Mouse (Mus musculus) macrophage (primary cell): ENCODE measurements at regions not wholly inside any gene's neighbourhood (a gene's known extent, or its start where the extent isn't known, plus 50 kb on each side); places are given as distances from the start of the nearest gene placed in this dataset.

Experiments used
- H3K27ac ChIP-seq: fragments of 350-480 bp; formaldehyde crosslinking; 2 replicates; pipeline ENCODE4 v1.9.0; 2021
- H3K36me3 ChIP-seq: fragments of 350-480 bp; formaldehyde crosslinking; 2 replicates; pipeline ENCODE4 v1.9.0; 2021; ENCODE audit errors: inconsistent target
- H3K4me3 ChIP-seq: fragments of 350-480 bp; formaldehyde crosslinking; 2 replicates; pipeline ENCODE4 v1.9.0; 2021; ENCODE audit errors: inconsistent target
- H3K79me2 ChIP-seq: fragments of 350-480 bp; formaldehyde crosslinking; 2 replicates; pipeline ENCODE4 v1.9.0; 2021; ENCODE audit errors: inconsistent target
- WGBS: methylation state at CpG from one replicate; pipeline ENCODE4 v1.1.7; 2026; ENCODE audit warnings: inconsistent platforms; ENCODE audit not compliant: missing documents; 5-methylcytosine and 5-hydroxymethylcytosine counted together

DNA sequence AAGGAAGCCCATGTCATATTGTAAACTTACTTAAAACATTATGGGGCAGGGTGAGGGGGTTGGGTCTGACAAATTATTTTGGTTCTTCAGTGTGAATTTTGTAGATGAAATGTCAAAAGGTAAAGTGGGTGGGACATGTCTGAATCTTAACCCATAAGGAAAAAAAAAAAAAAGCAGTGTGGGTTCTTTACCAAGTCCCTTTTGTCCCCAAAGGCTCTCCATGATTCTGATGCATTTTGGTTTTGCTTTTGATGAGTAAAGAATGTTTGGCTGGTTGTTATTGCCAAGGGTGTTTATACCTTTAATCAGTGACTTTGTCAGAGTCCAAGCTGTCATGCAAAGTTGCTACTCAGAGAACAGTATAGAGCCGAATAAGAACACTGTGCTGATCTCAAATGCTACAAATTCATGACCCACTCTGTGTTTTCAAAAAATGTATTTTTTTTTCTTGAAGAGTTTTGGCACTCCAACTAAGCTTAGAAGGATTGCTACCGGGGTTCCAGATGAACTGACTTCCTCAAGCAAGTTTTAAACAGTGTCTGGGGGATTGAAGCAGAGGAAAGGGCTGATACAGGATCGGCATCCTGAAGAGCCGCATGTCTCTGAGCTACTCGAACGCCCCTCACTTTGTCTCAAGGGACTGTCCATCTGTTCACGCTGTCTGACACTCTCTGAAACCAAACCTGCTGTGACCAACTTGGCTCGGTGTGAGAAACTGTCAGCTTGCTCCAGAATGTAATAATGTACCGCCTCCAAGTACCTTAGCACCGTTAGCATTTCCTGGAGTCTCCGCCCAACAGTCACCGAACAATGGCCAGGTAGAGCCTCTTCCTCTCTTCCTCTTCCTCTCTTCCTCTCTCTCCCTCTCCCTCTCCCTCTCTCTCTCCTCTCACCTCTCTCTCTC lies 619.8 kb upstream of the Gm10131 start:
- Histone ChIP-seq H3K36me3 (no peaks in the 10 kb centered on the region), H3K4me3 (no peak overlapping the region), H3K79me2 (no peaks in the 10 kb centered on the region), H3K27ac (no peak overlapping the region)
- 15% methylated on average over 12 of the region's 12 CpGs for whole genome bisulfite sequencing

DNA sequence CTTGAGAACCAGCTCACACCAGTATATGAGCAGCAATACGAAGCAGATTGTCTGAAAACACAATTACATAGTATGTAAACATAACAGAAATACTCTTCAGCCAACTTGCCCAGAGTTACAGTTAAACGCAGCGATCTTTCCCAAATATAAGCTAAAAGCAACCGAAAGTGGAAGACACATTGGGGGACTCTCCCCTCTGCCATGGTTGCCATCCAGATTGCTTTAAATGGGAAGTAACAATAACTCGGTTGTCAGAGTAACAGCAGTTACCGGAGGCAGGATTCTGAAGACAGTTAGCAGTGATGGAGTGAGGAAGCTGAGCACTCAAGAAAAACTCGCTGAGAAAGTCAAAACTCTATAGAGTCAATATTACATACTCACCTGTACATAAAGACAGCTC lies 618.0 kb upstream of the Gm10131 start:
- WGBS = 39% methylated on average over 7 of the region's 7 CpGs
- Histone ChIP-seq H3K79me2 (no peaks in the 10 kb centered on the region), H3K27ac (no peak overlapping the region)

GRCm38 (mm10) chr8:34727699-34728098 lies 616.2 kb upstream of the Gm10131 start:
- no peaks in the 10 kb centered on the region for H3K79me2 ChIP-seq
- no peak overlapping the region for H3K4me3 ChIP-seq
- no peak overlapping the region for H3K27ac ChIP-seq
- H3K36me3 ChIP-seq = no peaks in the 10 kb centered on the region
- WGBS = 95% methylated on average over 8 of the region's 8 CpGs

More for the DNA sequence above, 618.0 kb upstream of the Gm10131 start:
- H3K4me3 ChIP-seq = no peak overlapping the region
- no peaks in the 10 kb centered on the region for H3K36me3 ChIP-seq

GRCm38 (mm10) chr8:34726145-34726767 lies 614.7 kb upstream of the Gm10131 start:
- Histone ChIP-seq H3K27ac (no peak overlapping the region), H3K36me3 (no peaks in the 10 kb centered on the region), H3K4me3 (no peak overlapping the region), H3K79me2 (no peaks in the 10 kb centered on the region)
- 75% methylated on average over 10 of the region's 10 CpGs for WGBS

GRCm38 (mm10) chr8:34725546-34725945 lies 614.0 kb upstream of the Gm10131 start:
- H3K27ac ChIP-seq = no peak overlapping the region
- H3K36me3 ChIP-seq = no peaks in the 10 kb centered on the region
- no peaks in the 10 kb centered on the region for H3K79me2 ChIP-seq
- H3K4me3 ChIP-seq = no peak overlapping the region
- WGBS = 98% methylated on average over 4 of the region's 4 CpGs

DNA sequence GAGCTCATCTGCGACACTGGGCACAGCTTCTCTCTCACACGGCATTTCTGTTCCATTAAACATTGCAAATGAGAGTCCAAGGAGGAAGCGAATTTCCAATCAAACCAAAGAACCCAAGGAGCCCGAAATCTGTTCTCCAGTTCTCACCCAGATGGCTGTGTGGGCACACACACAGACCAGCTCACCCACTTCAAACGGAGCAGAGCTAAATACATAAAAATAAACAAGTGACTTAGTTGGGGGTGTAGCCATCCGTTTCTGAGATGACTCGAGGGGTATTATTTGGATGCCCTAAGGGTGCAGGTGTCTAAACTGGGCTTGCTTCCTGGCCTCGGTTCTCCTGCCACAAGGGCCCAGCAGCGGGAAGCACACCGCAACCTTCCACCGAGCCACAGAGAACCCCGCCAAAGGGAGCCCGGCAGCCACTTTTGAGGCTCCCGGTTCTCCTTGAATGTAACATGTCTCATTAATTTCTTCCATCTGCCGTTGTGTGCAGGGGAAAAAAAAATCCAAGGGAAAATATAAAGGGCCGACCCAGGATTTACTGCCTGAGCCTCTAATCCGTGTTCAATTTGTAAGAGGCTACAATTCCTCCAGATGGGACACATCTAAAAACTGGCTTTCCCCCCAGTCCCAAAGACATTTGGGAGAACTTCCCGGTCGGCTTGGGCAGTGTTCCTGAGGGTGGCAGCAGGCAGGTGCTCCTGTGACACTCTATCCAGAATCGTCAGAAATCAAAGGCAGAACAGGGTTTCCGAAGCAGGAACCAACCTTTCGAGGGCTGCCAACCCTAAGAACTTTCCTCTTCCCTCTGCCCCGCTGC lies 598.6 kb upstream of the Gm10131 start:
- WGBS = 92% methylated on average over 21 of the region's 23 CpGs
- Histone ChIP-seq H3K79me2 (no peaks in the 10 kb centered on the region), H3K27ac (no peak overlapping the region), H3K36me3 (no peaks in the 10 kb centered on the region), H3K4me3 (no peak overlapping the region)

GRCm38 (mm10) chr8:34709316-34709715 lies 597.8 kb upstream of the Gm10131 start:
- Histone ChIP-seq H3K4me3 (no peak overlapping the region), H3K36me3 (no peaks in the 10 kb centered on the region), H3K79me2 (no peaks in the 10 kb centered on the region), H3K27ac (no peak overlapping the region)
- 93% methylated on average over 11 of the region's 11 CpGs for WGBS

GRCm38 (mm10) chr8:34703351-34703750 lies 591.8 kb upstream of the Gm10131 start:
- Histone ChIP-seq H3K36me3 (no peaks in the 10 kb centered on the region), H3K79me2 (no peaks in the 10 kb centered on the region), H3K4me3 (no peak overlapping the region), H3K27ac (no peak overlapping the region)
- WGBS = 50% methylated on average over 7 of the region's 8 CpGs

- Histone ChIP-seq H3K27ac (no peak overlapping the region), H3K4me3 (no peak overlapping the region), H3K79me2 (no peaks in the 10 kb centered on the region), H3K36me3 (no peaks in the 10 kb centered on the region)
- 96% methylated on average over 2 of the region's 2 CpGs for WGBS
Observed at GRCm38 (mm10) chr8:34702806-34703205, 591.3 kb upstream of the Gm10131 start.

DNA sequence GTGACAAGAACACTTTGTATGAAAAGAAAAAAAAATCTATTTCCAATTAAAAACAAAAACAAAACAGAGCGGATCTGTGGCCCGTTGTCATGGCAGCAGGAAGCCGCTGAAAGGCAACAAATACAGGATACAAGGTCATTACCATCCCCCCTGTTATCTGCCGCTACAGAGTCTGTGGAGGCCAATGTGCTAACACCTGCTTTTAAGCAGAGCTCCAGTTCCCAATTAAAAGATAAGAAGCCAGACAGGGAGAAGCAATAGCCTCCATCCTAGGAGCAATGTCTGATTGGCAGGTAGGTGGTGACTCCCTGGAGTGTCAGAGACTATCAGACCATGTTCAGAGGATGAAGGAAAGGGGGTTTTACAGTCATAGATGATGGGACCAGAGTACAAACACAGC lies 587.5 kb upstream of the Gm10131 start:
- H3K27ac ChIP-seq = no peak overlapping the region
- WGBS = 82% methylated on average over 3 of the region's 4 CpGs
- H3K4me3 ChIP-seq = no peak overlapping the region
- no peaks in the 10 kb centered on the region for H3K36me3 ChIP-seq
- no peaks in the 10 kb centered on the region for H3K79me2 ChIP-seq

- no peak overlapping the region for H3K27ac ChIP-seq
- 72% methylated on average over 11 of the region's 12 CpGs for WGBS
- H3K36me3 ChIP-seq = no peaks in the 10 kb centered on the region
- no peak overlapping the region for H3K4me3 ChIP-seq
- no peaks in the 10 kb centered on the region for H3K79me2 ChIP-seq
Observed at GRCm38 (mm10) chr8:34696365-34696764, 584.8 kb upstream of the Gm10131 start.

DNA sequence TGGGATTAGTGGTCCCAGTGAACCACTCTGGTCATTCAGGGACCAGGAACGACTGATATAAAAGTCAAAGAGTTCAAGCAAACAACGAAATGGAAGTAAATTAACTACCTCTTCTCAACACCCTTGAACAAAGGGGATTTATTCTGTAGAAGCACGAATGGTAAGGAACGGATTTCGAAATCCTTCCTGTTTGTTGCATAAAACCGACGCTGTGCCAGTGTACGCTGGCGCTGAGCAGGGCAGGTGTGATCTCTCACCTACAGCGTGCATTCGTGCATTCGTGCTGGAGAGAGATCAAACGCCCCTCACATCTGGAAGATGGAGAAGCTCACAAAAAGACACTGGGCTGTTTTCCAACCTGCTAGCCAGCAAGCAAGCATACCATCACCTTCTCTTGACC lies 581.1 kb upstream of the Gm10131 start:
- Histone ChIP-seq H3K36me3 (no peaks in the 10 kb centered on the region), H3K4me3 (no peak overlapping the region), H3K79me2 (no peaks in the 10 kb centered on the region), H3K27ac (no peak overlapping the region)
- WGBS = 17% methylated on average over 13 of the region's 13 CpGs

DNA sequence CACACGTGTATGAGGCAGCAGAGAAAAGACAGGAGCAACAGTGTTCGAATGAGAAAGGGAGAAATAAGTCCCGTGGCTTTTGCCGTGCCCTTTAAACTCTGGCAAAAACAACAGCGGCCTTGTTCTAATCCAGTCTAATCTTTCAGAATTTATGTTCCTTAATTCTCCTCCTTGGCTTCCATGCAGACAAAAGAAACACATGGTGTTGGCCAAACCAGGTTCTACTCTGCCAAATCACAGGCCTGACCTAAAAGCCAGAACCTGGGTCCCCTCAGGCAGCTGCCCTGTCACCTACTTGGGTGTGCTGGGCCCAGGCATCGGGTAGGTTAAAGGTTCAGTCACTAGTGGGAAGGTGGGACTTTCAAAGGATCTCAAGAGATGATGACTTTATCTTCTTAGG lies 580.2 kb upstream of the Gm10131 start:
- H3K27ac ChIP-seq = no peak overlapping the region
- no peaks in the 10 kb centered on the region for H3K36me3 ChIP-seq
- WGBS = 94% methylated on average over 6 of the region's 6 CpGs
- H3K4me3 ChIP-seq = no peak overlapping the region
- no peaks in the 10 kb centered on the region for H3K79me2 ChIP-seq

DNA sequence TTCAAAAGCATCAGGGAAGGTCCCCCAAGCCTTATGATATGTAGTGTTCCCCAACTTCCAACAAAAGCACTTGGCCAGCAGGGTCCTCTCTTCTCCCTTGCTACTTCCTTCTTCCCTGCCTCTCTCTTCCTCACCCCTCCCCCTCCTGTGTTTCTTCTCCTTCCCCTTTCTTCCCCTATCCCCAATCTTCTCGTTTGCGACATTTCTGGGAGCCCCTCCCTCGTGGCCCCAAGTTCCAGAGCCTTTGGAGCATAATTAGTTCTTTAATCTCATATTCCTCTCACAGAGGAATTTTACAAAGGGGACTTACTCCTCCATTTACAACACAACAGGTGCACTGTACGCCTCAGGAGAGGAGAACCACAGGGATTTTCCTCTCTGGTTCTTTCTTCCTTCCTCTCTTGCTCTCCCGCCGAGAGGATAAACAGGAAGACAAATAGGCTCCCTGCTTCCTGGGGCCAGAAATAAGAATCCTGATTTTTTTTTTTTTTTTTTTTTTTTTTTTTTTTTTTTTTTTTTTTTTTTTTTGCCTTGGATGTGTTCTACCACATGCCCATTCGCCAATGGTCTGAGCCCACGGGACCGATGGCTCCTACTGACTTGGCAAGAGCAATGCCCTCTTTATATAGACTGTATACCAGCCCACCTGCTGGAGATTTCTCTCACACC lies 578.4 kb upstream of the Gm10131 start:
- Histone ChIP-seq H3K36me3 (no peaks in the 10 kb centered on the region), H3K27ac (peak overlapping the region; percentile 72), H3K4me3 (peak overlapping the region; percentile 57), H3K79me2 (no peaks in the 10 kb centered on the region)
- 16% methylated on average over 6 of the region's 9 CpGs for WGBS
